Mouse (Mus musculus): ENCODE measurements around the gene Dis3l2. TPM values are rescaled to one million over a fixed set of nuclear protein-coding genes. Genes with fewer than 3 reads are reported as not detected.

The Dis3l2 gene
- polyA plus RNA-seq, 1 experiment from 2014 or later, result 37.7 TPM

GRCm38 (mm10) chr1:86913896-86914295 is 210.3 kb downstream of the Dis3l2 start:
- H3K4me1 ChIP-seq (ENCODE audit: control insufficient read depth, insufficient read depth, low read length), result no peaks in the 10 kb centered on the region
- H3K4me2 ChIP-seq (ENCODE audit: low read depth), result no peak overlapping the region
- H3K27me3 ChIP-seq (ENCODE audit: control insufficient read depth, insufficient read depth, low read length), result no peaks in the 10 kb centered on the region
- ATAC-seq (ENCODE audit: insufficient read depth, low FRiP score, low TSS enrichment) (no peak), DNase-seq (ENCODE audit: low spot score) (no peak)
- H3K27ac ChIP-seq (ENCODE audit: low read depth, low read length), result no peak overlapping the region
- WGBS, result 91% methylated on average over 3 of the region's 3 CpGs
- H3K4me3 ChIP-seq (ENCODE audit: low read depth, low read length), result no peak overlapping the region
- H3K9ac ChIP-seq (ENCODE audit: low read length), result no peak overlapping the region
- H3K9me3 ChIP-seq (ENCODE audit: control insufficient read depth, low read length), result no peaks in the 10 kb centered on the region
- H3K36me3 ChIP-seq (ENCODE audit: control insufficient read depth, insufficient read depth, low read length), result no peaks in the 10 kb centered on the region

- H3K27ac ChIP-seq (ENCODE audit: low read depth, low read length), result no peak overlapping the region
- H3K9me3 ChIP-seq (ENCODE audit: control insufficient read depth, low read length), result no peaks in the 10 kb centered on the region
- no peaks in the 10 kb centered on the region for H3K27me3 ChIP-seq (ENCODE audit: control insufficient read depth, insufficient read depth, low read length)
- DNase-seq (ENCODE audit: low spot score) (no peak), ATAC-seq (ENCODE audit: insufficient read depth, low FRiP score, low TSS enrichment) (no peak)
- no peaks in the 10 kb centered on the region for H3K36me3 ChIP-seq (ENCODE audit: control insufficient read depth, insufficient read depth, low read length)
- no peak overlapping the region for H3K9ac ChIP-seq (ENCODE audit: low read length)
- WGBS, result 91% methylated on average over 2 of the region's 2 CpGs
- no peak overlapping the region for H3K4me2 ChIP-seq (ENCODE audit: low read depth)
- no peak overlapping the region for H3K4me3 ChIP-seq (ENCODE audit: low read depth, low read length)
- H3K4me1 ChIP-seq (ENCODE audit: control insufficient read depth, insufficient read depth, low read length), result no peaks in the 10 kb centered on the region
Observed at GRCm38 (mm10) chr1:86914697-86915096, 211.1 kb downstream of the Dis3l2 start.

- H3K4me1 ChIP-seq (ENCODE audit: control insufficient read depth, insufficient read depth, low read length), result no peaks in the 10 kb centered on the region
- H3K27me3 ChIP-seq (ENCODE audit: control insufficient read depth, insufficient read depth, low read length), result no peaks in the 10 kb centered on the region
- DNase-seq (ENCODE audit: low spot score), result no peak
- H3K27ac ChIP-seq (ENCODE audit: low read depth, low read length), result no peak overlapping the region
- no peak overlapping the region for H3K9ac ChIP-seq (ENCODE audit: low read length)
- no peaks in the 10 kb centered on the region for H3K36me3 ChIP-seq (ENCODE audit: control insufficient read depth, insufficient read depth, low read length)
- H3K4me2 ChIP-seq (ENCODE audit: low read depth), result no peak overlapping the region
- H3K4me3 ChIP-seq (ENCODE audit: low read depth, low read length), result no peak overlapping the region
- ATAC-seq (ENCODE audit: insufficient read depth, low FRiP score, low TSS enrichment), result no peak
- WGBS, result 83% methylated on average over 8 of the region's 8 CpGs
- H3K9me3 ChIP-seq (ENCODE audit: control insufficient read depth, low read length), result no peaks in the 10 kb centered on the region
Observed at GRCm38 (mm10) chr1:86916355-86916984, 212.9 kb downstream of the Dis3l2 start.

GRCm38 (mm10) chr1:86925776-86926175 is 222.2 kb downstream of the Dis3l2 start:
- Histone ChIP-seq H3K4me1 (ENCODE audit: control insufficient read depth, insufficient read depth, low read length) (no peaks in the 10 kb centered on the region), H3K27me3 (ENCODE audit: control insufficient read depth, insufficient read depth, low read length) (no peaks in the 10 kb centered on the region), H3K4me3 (ENCODE audit: low read depth, low read length) (no peak overlapping the region), H3K4me2 (ENCODE audit: low read depth) (no peak overlapping the region), H3K36me3 (ENCODE audit: control insufficient read depth, insufficient read depth, low read length) (no peaks in the 10 kb centered on the region), H3K9me3 (ENCODE audit: control insufficient read depth, low read length) (no peaks in the 10 kb centered on the region), H3K9ac (ENCODE audit: low read length) (no peak overlapping the region), H3K27ac (ENCODE audit: low read depth, low read length) (no peak overlapping the region)
- no peak for ATAC-seq (ENCODE audit: insufficient read depth, low FRiP score, low TSS enrichment)
- DNase-seq (ENCODE audit: low spot score), result no peak
- WGBS, result 74% methylated on average over 5 of the region's 5 CpGs

- ATAC-seq (ENCODE audit: insufficient read depth, low FRiP score, low TSS enrichment) (no peak), DNase-seq (ENCODE audit: low spot score) (no peak)
- Histone ChIP-seq H3K9me3 (ENCODE audit: control insufficient read depth, low read length) (no peaks in the 10 kb centered on the region), H3K27me3 (ENCODE audit: control insufficient read depth, insufficient read depth, low read length) (no peaks in the 10 kb centered on the region), H3K4me1 (ENCODE audit: control insufficient read depth, insufficient read depth, low read length) (no peaks in the 10 kb centered on the region), H3K4me2 (ENCODE audit: low read depth) (no peak overlapping the region), H3K9ac (ENCODE audit: low read length) (no peak overlapping the region), H3K27ac (ENCODE audit: low read depth, low read length) (no peak overlapping the region), H3K4me3 (ENCODE audit: low read depth, low read length) (no peak overlapping the region), H3K36me3 (ENCODE audit: control insufficient read depth, insufficient read depth, low read length) (no peaks in the 10 kb centered on the region)
- WGBS, result 89% methylated on average over 4 of the region's 4 CpGs
Observed at GRCm38 (mm10) chr1:86931606-86932379, 228.2 kb downstream of the Dis3l2 start.

- 85% methylated on average over 4 of the region's 4 CpGs for whole genome bisulfite sequencing
Observed at GRCm38 (mm10) chr1:86932810-86933209, 229.2 kb downstream of the Dis3l2 start.

GRCm38 (mm10) chr1:86933656-86934055 is 230.0 kb downstream of the Dis3l2 start:
- Histone ChIP-seq H3K4me1 (ENCODE audit: control insufficient read depth, insufficient read depth, low read length) (no peaks in the 10 kb centered on the region), H3K36me3 (ENCODE audit: control insufficient read depth, insufficient read depth, low read length) (no peaks in the 10 kb centered on the region), H3K4me3 (ENCODE audit: low read depth, low read length) (no peak overlapping the region), H3K27ac (ENCODE audit: low read depth, low read length) (no peak overlapping the region), H3K9me3 (ENCODE audit: control insufficient read depth, low read length) (no peaks in the 10 kb centered on the region), H3K4me2 (ENCODE audit: low read depth) (no peak overlapping the region), H3K27me3 (ENCODE audit: control insufficient read depth, insufficient read depth, low read length) (no peaks in the 10 kb centered on the region), H3K9ac (ENCODE audit: low read length) (no peak overlapping the region)
- WGBS, result 96% methylated on average over 1 of the region's 1 CpGs
- no peak for DNase-seq (ENCODE audit: low spot score)
- no peak for ATAC-seq (ENCODE audit: insufficient read depth, low FRiP score, low TSS enrichment)

More at GRCm38 (mm10) chr1:86932810-86933209, 229.2 kb downstream of the Dis3l2 start:
- no peaks in the 10 kb centered on the region for H3K27me3 ChIP-seq (ENCODE audit: control insufficient read depth, insufficient read depth, low read length)
- no peak overlapping the region for H3K9ac ChIP-seq (ENCODE audit: low read length)
- no peaks in the 10 kb centered on the region for H3K4me1 ChIP-seq (ENCODE audit: control insufficient read depth, insufficient read depth, low read length)
- no peak for DNase-seq (ENCODE audit: low spot score)
- H3K4me3 ChIP-seq (ENCODE audit: low read depth, low read length), result no peak overlapping the region
- no peak overlapping the region for H3K27ac ChIP-seq (ENCODE audit: low read depth, low read length)
- no peak overlapping the region for H3K4me2 ChIP-seq (ENCODE audit: low read depth)
- no peak for ATAC-seq (ENCODE audit: insufficient read depth, low FRiP score, low TSS enrichment)
- no peaks in the 10 kb centered on the region for H3K9me3 ChIP-seq (ENCODE audit: control insufficient read depth, low read length)
- H3K36me3 ChIP-seq (ENCODE audit: control insufficient read depth, insufficient read depth, low read length), result no peaks in the 10 kb centered on the region

- ATAC-seq (ENCODE audit: insufficient read depth, low FRiP score, low TSS enrichment) (no peak), DNase-seq (ENCODE audit: low spot score) (no peak)
- Histone ChIP-seq H3K27ac (ENCODE audit: low read depth, low read length) (no peak overlapping the region), H3K36me3 (ENCODE audit: control insufficient read depth, insufficient read depth, low read length) (no peaks in the 10 kb centered on the region), H3K9me3 (ENCODE audit: control insufficient read depth, low read length) (no peaks in the 10 kb centered on the region), H3K4me3 (ENCODE audit: low read depth, low read length) (no peak overlapping the region), H3K27me3 (ENCODE audit: control insufficient read depth, insufficient read depth, low read length) (no peaks in the 10 kb centered on the region), H3K9ac (ENCODE audit: low read length) (no peak overlapping the region), H3K4me2 (ENCODE audit: low read depth) (no peak overlapping the region), H3K4me1 (ENCODE audit: control insufficient read depth, insufficient read depth, low read length) (no peaks in the 10 kb centered on the region)
- 87% methylated on average over 5 of the region's 5 CpGs for WGBS
Observed at GRCm38 (mm10) chr1:86951501-86952205, 248.0 kb downstream of the Dis3l2 start.
